Mouse (Mus musculus) liver, adult (tissue): Measurements from ENCODE around the gene Gpr174.

Source experiments
- GATA4 ChIP-seq: IDR thresholded peaks from 2 replicates; pipeline ENCODE4 v1.6.1; 2014; ENCODE audit warnings: mild to moderate bottlenecking, low read length; ENCODE audit not compliant: insufficient replicate concordance

Gpr174 gene

GRCm38 (mm10) chrX:107341980-107342379 is 86.3 kb downstream of the Gpr174 start:
- no peak for TF ChIP-seq GATA4
